Mouse (Mus musculus) layer of hippocampus, postnatal 25 days (tissue): ENCODE data around the gene Zic4. TPM values are rescaled to one million over a fixed set of nuclear protein-coding genes. Genes with fewer than 3 reads are reported as not detected.

Experiments
- DNase-seq, 2 experiments: peaks; one replicate each; pipeline ENCODE4 v3.0.0; 2022; ENCODE audit warnings: mixed read lengths in 2 of 2, low spot score in 1 of 2; ENCODE audit errors: extremely low spot score in 1 of 2
- total RNA-seq, 2 experiments: library from RNA; stranded (reverse); gene quantifications; 2 replicates each; pipeline ENCODE4 v1.2.3; 2021

The Zic4 gene
- total RNA-seq, 2 experiments from 2014 or later, result 2.0 to 2.1 TPM

DNA sequence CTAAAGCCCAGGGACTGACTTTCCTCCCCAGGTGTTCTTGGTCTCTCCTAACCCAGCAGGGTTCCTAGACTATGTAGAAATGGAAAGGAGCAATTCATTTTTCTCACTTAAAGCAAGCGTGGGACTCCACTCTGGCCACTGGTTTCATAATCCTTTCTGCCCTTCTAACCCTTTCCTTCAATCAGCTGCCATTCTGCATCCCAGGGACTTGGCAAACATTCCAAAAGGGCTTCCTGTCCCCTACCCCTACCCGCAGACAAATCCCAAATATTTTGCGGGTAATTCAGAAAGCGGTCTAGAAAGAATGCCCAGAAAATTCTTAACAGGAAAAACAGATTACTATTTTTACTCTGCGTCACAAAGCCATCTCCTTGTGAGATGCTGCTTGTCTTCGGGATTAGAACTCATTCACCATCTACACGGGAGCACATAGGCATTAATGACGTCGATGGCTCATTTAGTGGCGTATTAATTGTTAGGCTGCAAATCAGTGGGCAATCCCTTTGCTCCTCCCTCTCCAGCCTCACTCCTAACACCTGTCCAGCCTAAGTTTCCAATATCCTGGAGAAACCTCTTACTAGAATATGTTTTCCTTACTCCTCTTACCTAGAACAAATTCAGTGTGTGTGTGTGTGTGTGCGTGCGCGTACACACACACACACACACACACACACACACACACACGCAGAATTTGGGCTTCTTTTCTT, 33.0 kb downstream of the Zic4 start:
- no peak for DNase-seq

DNA sequence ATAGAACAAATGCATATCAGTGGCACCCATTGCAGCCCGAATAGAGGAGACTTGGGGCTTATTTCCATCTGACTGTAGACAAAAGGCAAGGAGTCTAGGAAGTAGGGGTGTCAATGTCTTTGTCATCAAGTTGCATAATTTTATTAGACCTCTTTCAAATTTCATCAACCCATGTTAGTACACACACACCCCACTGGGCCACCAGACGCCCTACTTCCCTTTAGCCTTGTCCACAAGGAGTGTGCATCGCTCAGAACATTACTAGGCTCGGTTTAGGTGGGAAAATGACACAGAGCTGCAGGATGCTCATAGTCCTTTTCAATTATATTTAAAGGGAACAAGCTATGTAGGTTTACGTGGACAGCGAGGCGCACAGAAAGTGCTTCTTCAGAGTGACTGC, 37.8 kb downstream of the Zic4 start:
- no peak for DNase-seq

DNA sequence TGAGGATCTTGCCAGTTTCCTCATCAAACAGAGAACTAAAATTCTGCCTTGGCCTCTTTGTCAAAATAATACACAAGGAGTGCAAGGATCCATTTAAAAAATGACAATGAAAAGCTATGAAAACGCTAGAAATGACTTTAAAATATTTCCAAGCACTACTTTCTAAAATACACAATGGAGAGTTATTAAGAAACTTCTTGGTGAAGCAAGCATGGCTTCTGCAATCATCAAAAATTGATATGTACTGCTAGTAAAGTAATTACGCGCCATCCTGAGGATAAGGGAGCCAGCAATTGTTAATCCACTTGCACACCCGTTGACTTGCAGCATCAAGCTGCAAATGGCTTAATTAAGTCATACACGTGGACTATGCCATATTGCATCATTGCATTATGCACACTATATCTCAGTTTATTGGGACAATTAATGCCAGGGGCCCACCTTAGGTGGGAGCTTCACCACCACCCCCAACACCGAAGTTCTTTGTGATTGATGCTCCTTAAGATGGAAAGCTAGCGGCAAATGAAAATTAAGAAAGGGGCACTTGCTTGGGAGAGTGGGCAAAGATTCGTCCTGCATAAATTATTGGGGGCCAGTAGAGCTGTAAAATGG, 38.4 kb downstream of the Zic4 start:
- DNase-seq, result no peak

- DNase-seq, result no peak
Measured at GRCm38 (mm10) chr9:91401471-91401870, 39.3 kb downstream of the Zic4 start.

- DNase-seq, result no peak
Measured at GRCm38 (mm10) chr9:91404229-91404628, 42.0 kb downstream of the Zic4 start.

GRCm38 (mm10) chr9:91404905-91405752, 42.9 kb downstream of the Zic4 start:
- no peak for DNase-seq

GRCm38 (mm10) chr9:91405753-91406178, 43.6 kb downstream of the Zic4 start:
- no peak for DNase-seq

GRCm38 (mm10) chr9:91406258-91406763, 44.1 kb downstream of the Zic4 start:
- DNase-seq, result no peak

- no peak for DNase-seq
Measured at GRCm38 (mm10) chr9:91409771-91410170, 47.6 kb downstream of the Zic4 start.

DNA sequence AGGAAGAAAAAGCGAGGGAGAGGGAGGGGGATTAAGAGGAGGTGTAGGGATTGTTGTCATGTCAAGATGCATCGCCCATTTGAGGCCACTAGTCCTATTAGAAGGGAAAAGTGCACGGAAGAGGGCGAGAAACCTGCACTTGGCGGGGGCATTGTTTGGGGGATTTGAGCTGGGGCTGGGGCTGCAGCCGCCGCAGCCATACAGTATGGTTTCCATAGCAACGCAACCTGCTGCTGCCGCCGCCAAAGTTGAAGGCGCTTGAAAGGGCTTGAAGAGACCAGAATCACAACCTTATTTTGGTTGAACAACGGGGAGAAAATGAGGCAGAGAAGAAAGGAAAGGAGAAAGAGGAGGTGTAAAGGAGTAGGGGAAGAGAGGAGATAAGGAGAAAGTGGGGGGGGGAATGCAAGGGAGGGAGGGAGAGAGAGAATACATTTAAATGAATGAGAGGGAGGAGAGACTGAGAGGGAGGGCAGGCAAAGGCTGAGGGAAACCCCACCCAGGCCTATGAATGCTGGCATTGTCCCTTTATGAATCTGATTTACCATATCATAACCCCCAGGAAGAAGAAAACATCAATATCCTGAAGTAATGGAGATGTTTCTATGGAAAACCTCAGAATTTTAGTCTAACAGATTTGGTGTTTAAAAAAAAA, 51.9 kb downstream of the Zic4 start:
- no peak for DNase-seq

- DNase-seq, result no peak
Measured at GRCm38 (mm10) chr9:91420441-91420840, 58.2 kb downstream of the Zic4 start.

Other genes starting within 250 kb of the Zic4 start
- 10 to 100 TPM; 10.1 to 13.2 TPM for gene Zic1, start 3.4 kb downstream of the Zic4 start, total RNA-seq